Mouse (Mus musculus) midbrain, embryonic 10.5 days (tissue): ENCODE results near the gene Slc27a1. TPM values are rescaled to one million over a fixed set of nuclear protein-coding genes. Genes with fewer than 3 reads are reported as not detected.

Experiments
- DNase-seq: peaks from one replicate; pipeline ENCODE4 v3.0.0-alpha.2; 2017; ENCODE audit warnings: low spot score
- H3K27ac ChIP-seq: fragments of 300-500 bp; sonication (generic); replicated peaks from 2 replicates; pipeline ENCODE4 v1.5.1; 2016; ENCODE audit warnings: mild to moderate bottlenecking
- H3K27me3 ChIP-seq: fragments of 300-500 bp; sonication (generic); 2 replicates; pipeline ENCODE4 v1.6.1; 2016; ENCODE audit warnings: low read depth, mild to moderate bottlenecking; ENCODE audit not compliant: poor library complexity, severe bottlenecking
- H3K36me3 ChIP-seq: fragments of 300-500 bp; sonication (generic); 2 replicates; pipeline ENCODE4 v1.6.1; 2016; ENCODE audit warnings: mild to moderate bottlenecking, moderate library complexity
- H3K4me1 ChIP-seq: fragments of 300-500 bp; sonication (generic); 2 replicates; pipeline ENCODE4 v1.6.1; 2016
- H3K4me3 ChIP-seq: fragments of 300-500 bp; sonication (generic); 2 replicates; pipeline ENCODE4 v1.5.1; 2016; ENCODE audit warnings: mild to moderate bottlenecking, moderate library complexity
- H3K9me3 ChIP-seq: fragments of 300-500 bp; sonication (generic); replicated peaks from 2 replicates; pipeline ENCODE4 v1.6.1; 2016; ENCODE audit warnings: mild to moderate bottlenecking
- WGBS: fragments of 180-500 bp; shearing (Covaris S2); methylation state at CpG from one replicate; pipeline ENCODE4 v1.1.7; 2016; 5-methylcytosine and 5-hydroxymethylcytosine counted together
- polyA plus RNA-seq: library from polyadenylated mRNA; unstranded; fragments of >200 nt; fragmentation: Nextera tagmentation; extraction: Ambion mirVana; gene quantifications from 2 replicates; pipeline ENCODE4 v1.2.1, GENCODE M21; 2016

The Slc27a1 gene
- polyA plus RNA-seq, 1 experiment from 2014 or later = 21.5 TPM

DNA sequence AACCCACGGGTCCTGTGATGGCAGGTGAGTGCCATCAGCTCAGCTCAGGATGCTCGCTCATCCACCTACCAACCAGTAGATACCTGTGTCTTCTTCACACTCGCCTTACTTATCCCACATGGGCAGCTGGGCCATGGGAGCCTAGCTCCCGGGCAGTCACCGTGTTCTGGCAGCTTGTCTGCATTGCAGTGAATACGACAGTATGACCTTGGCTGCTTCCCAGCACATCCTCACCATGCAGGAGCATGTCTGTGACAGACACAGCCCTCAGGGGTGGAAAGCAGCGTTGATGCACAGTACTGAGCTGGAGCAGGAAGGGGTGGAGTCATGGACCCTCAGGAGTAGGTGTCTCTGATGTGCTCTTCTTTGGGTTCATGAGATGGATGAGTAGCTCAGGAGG is 5.7 kb downstream of the Slc27a1 start:
- 76% methylated on average over 7 of the region's 7 CpGs for WGBS
- Histone ChIP-seq H3K4me1 (peaks cover 23% of the 10 kb centered on the region), H3K9me3 (no peaks in the 10 kb centered on the region), H3K27ac (no peak overlapping the region), H3K36me3 (no peaks in the 10 kb centered on the region), H3K27me3 (peaks cover 20% of the 10 kb centered on the region), H3K4me3 (no peak overlapping the region)
- DNase-seq = no peak

DNA sequence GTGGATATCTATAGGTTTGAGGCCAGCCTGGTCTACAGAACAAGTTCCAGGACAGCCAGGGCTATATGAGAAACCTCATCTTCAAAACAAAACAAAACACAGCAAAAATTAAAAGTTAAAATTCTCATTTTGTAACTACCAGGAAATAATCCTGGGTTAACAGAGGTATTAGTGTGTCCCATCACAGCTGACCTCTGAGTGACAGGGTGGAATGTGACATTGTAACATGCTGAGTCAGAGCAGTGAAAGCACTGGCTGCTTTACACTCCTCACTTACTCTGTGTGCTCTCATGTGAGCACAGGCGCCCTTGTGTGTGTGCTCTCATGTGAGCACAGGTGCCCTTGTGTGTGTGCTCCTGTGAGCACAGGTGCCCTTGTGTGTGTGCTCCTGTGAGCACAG is 6.3 kb downstream of the Slc27a1 start:
- Histone ChIP-seq H3K27ac (no peak overlapping the region), H3K36me3 (no peaks in the 10 kb centered on the region), H3K27me3 (peaks cover 23% of the 10 kb centered on the region), H3K9me3 (no peaks in the 10 kb centered on the region), H3K4me3 (no peak overlapping the region), H3K4me1 (peaks cover 17% of the 10 kb centered on the region)
- WGBS = 71% methylated on average over 1 of the region's 1 CpGs
- DNase-seq = no peak

DNA sequence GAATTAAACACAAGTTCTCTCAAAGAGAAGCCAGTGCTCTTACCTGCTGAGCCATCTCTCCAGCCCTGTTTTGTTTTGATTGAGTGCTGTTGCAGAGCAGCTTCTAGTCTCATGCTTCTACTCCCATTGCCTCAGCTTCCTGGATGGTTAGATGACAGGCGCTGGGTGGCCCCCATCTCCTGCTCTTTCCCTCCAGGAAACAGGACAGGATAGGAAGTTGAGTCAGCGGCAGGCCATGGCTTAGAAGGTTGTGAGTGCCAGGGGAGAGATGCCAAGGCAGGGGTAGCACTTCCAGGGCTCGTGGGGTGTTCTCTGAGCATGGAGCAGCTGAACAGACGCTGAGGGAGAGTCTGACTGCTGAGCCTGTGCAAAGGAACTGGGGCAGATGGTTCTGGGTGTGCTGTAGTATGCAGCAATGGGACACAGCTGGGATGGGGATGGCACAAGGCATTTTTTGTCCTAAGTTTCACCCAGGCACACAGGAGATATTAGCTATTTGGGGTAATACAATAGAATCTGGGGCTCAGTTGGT is 9.2 kb downstream of the Slc27a1 start:
- no peak for DNase-seq
- no peak overlapping the region for H3K27ac ChIP-seq
- peaks cover 25% of the 10 kb centered on the region for H3K27me3 ChIP-seq
- peaks cover 5% of the 10 kb centered on the region for H3K4me1 ChIP-seq
- no peaks in the 10 kb centered on the region for H3K9me3 ChIP-seq
- no peak overlapping the region for H3K4me3 ChIP-seq
- peaks cover 10% of the 10 kb centered on the region for H3K36me3 ChIP-seq
- WGBS = 81% methylated on average over 4 of the region's 4 CpGs

DNA sequence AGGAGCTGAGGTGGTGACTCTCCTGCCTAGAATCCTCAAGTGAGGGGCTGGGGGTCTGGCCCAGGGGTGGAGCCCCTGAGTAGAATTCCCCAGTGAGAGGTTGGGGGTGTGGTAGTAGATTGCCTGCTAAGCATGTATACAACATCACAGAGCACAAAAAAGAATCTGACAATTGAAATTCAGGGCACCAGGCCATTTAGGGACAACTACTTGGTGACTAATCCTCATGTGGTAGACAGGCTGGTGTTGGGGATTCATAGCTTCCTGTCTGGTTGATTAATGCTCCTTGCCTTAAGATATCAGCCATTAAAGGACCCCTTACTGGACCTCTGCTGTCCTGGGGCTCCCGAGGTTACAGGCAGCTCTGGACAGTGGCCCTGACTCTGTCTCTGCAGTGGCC is 10.3 kb downstream of the Slc27a1 start:
- Histone ChIP-seq H3K9me3 (no peaks in the 10 kb centered on the region), H3K27me3 (peaks cover 25% of the 10 kb centered on the region), H3K4me3 (no peak overlapping the region), H3K36me3 (peaks cover 11% of the 10 kb centered on the region), H3K27ac (no peak overlapping the region), H3K4me1 (peaks cover 5% of the 10 kb centered on the region; the same call in 1 of the 2 replicates)
- 80% methylated on average over 1 of the region's 1 CpGs for WGBS
- DNase-seq = no peak

DNA sequence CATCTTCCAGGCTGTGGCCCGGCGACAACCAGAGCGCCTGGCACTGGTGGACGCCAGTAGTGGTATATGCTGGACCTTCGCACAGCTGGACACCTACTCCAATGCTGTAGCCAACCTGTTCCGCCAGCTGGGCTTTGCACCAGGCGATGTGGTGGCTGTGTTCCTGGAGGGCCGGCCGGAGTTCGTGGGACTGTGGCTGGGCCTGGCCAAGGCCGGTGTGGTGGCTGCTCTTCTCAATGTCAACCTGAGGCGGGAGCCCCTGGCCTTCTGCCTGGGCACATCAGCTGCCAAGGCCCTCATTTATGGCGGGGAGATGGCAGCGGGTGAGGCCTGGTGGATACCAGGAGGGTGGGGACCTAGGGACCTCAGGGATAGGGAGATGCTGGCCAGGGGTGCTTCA is 10.8 kb downstream of the Slc27a1 start:
- WGBS = 87% methylated on average over 14 of the region's 14 CpGs
- Histone ChIP-seq H3K36me3 (peaks cover 16% of the 10 kb centered on the region), H3K27me3 (peaks cover 25% of the 10 kb centered on the region), H3K4me1 (peaks cover 5% of the 10 kb centered on the region; the same call in 1 of the 2 replicates), H3K27ac (no peak overlapping the region), H3K9me3 (no peaks in the 10 kb centered on the region), H3K4me3 (no peak overlapping the region)
- DNase-seq = no peak

DNA sequence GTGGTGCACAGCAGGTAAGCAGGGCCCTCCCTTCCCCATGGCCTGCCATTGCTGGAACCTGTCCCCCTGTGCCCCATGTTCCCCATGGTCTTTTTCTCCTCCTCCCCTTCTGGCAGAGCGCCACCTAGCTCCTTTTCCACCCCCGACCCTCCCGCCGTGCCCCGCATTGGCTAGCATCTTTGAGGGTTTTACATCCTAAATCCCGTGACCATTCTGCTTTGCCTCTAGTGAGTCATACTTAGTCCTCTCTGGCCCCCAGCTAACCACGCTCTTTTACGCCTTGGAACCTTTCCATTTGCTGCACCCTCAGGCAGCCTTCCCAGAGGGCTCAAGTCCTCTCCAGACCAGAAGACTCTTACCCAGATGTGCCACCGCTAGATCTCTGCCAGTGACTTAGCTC is 11.5 kb downstream of the Slc27a1 start:
- H3K27ac ChIP-seq = no peak overlapping the region

DNA sequence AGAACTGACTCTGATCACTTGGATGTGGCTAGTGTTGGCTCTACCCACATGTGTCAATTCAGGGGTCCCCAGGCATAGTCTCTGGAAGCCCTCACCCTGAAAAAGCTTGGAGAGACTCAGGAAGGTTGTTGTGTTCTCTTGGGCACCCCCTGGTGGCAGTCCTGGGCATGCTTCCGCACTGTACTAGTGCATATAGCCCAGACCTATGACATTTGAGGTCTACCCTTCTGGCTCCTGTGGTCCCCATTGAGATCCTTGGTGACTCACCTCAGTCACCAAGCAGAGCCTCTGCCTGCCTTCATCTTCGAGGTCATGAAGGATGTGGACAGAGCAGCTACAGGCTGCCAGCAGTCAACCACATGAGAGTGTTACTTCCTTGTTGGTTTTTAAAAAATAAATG is 18.2 kb downstream of the Slc27a1 start:
- H3K27me3 ChIP-seq = peaks cover 12% of the 10 kb centered on the region
- H3K4me1 ChIP-seq = peaks cover 9% of the 10 kb centered on the region
- peaks cover 28% of the 10 kb centered on the region for H3K36me3 ChIP-seq
- no peaks in the 10 kb centered on the region for H3K9me3 ChIP-seq
- WGBS = 77% methylated on average over 2 of the region's 2 CpGs
- no peak overlapping the region for H3K4me3 ChIP-seq
- H3K27ac ChIP-seq = no peak overlapping the region
- peak; percentile 49 for DNase-seq

More for the DNA sequence above, 11.5 kb downstream of the Slc27a1 start:
- Histone ChIP-seq H3K4me1 (peaks cover 5% of the 10 kb centered on the region; the same call in 1 of the 2 replicates), H3K4me3 (no peak overlapping the region), H3K9me3 (no peaks in the 10 kb centered on the region), H3K36me3 (peaks cover 23% of the 10 kb centered on the region), H3K27me3 (peaks cover 25% of the 10 kb centered on the region)
- WGBS = 26% methylated on average over 9 of the region's 9 CpGs
- DNase-seq = no peak

DNA sequence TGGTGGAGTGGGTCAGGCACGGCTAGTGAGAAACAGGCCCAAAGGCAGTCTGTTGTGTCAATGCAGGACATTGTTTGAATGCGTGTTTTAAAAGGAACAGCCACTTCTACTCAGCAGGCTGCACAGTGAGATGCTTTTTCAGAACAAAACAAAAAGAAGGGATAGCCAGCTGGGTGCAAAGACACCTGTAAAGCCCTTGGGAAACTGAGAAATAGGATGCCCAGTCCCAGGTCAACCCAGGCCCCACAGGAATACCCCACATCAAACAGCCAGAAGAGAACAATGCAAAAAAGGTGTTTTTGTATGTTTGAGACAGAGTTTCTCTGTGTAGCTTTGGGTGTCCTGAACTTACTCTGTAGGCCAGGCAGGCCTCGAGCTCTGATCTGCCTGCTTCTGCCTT is 20.1 kb downstream of the Slc27a1 start:
- 72% methylated on average over 3 of the region's 3 CpGs for WGBS
- H3K4me1 ChIP-seq = peaks cover 24% of the 10 kb centered on the region
- no peak overlapping the region for H3K4me3 ChIP-seq
- DNase-seq = no peak
- H3K9me3 ChIP-seq = no peaks in the 10 kb centered on the region
- H3K27me3 ChIP-seq = peaks cover 12% of the 10 kb centered on the region
- H3K36me3 ChIP-seq = peaks cover 33% of the 10 kb centered on the region
- H3K27ac ChIP-seq = no peak overlapping the region

DNA sequence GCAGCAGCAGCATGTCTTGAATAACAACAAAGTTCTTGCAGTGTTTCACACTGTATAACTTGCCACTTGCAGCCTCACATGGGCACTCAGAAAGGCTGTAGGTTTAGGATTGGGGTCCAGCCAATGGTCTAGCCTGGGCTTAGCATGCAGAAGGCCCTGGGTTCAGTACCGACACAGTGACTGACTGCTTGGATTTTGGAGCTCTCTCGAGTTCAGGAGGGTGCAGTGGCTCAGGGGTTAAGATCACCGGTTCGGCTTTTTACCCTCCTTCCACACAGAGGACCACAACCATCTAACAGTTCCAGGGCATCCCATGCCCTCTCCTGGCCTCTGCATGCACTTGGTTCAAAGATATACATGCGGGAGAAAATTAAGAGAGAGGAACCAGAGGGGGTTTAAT is 22.3 kb downstream of the Slc27a1 start:
- Histone ChIP-seq H3K27me3 (peaks cover 12% of the 10 kb centered on the region), H3K9me3 (no peaks in the 10 kb centered on the region), H3K4me3 (peak overlapping the region; percentile 83), H3K27ac (peak overlapping the region; percentile 97), H3K36me3 (peaks cover 25% of the 10 kb centered on the region), H3K4me1 (peaks cover 42% of the 10 kb centered on the region)
- DNase-seq = no peak
- 34% methylated on average over 5 of the region's 5 CpGs for WGBS

DNA sequence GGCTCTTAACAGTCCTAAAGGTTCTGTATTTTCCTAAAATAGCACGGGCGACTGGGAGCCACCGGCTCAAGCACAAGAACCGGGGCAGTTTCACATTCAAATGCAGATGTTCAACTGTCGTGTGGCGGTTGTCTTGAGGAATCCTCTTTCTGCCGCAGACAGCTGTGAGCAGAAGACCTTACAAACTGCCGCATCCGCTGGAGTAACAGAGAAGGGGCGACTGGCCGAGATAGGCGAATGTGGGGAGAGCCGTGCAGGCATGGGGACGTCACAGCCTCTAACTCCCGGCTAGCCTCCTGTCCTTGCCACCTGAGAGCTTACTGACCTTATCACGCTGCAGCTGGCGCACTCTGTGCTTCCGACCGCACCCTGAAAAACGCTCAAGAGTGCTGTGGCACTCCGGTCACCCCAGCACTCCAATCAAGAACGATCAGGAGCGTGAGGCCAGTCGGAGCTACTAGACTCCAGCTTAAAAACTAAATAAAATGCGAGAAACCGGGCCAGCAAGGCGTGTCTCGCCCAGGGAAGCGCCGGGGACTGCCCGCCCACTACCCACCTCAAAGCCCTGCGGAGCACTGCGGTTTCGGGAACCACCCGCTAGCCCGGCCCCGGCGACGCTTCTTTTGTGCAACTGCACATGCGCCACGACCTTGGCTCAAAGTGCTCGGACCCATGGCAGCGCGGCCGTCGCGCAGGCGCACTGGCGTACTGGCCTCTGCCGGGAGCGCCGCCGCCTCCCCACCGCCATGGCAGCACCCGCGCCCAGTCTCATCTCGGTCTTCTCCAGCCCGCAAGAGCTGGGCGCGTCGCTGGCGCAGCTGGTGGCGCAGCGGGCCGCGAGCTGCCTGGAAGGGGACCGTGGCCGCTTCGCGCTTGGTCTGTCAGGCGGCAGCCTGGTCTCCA is 23.0 kb downstream of the Slc27a1 start, which contains the start of gene Pgls:
TSS of gene Pgls (plus strand) at position 706 of the 903 bp plus-strand sequence.
- peak; percentile 97 for DNase-seq
- WGBS = under 1% methylated on average over 71 of the region's 71 CpGs
- H3K4me1 ChIP-seq = peaks cover 45% of the 10 kb centered on the region
- H3K27me3 ChIP-seq = peaks cover 12% of the 10 kb centered on the region
- peaks cover 21% of the 10 kb centered on the region for H3K36me3 ChIP-seq
- H3K4me3 ChIP-seq = peak within 1 kb of the TSS; percentile 83
- no peaks in the 10 kb centered on the region for H3K9me3 ChIP-seq
- H3K27ac ChIP-seq = peak within 1 kb of the TSS; percentile 97

DNA sequence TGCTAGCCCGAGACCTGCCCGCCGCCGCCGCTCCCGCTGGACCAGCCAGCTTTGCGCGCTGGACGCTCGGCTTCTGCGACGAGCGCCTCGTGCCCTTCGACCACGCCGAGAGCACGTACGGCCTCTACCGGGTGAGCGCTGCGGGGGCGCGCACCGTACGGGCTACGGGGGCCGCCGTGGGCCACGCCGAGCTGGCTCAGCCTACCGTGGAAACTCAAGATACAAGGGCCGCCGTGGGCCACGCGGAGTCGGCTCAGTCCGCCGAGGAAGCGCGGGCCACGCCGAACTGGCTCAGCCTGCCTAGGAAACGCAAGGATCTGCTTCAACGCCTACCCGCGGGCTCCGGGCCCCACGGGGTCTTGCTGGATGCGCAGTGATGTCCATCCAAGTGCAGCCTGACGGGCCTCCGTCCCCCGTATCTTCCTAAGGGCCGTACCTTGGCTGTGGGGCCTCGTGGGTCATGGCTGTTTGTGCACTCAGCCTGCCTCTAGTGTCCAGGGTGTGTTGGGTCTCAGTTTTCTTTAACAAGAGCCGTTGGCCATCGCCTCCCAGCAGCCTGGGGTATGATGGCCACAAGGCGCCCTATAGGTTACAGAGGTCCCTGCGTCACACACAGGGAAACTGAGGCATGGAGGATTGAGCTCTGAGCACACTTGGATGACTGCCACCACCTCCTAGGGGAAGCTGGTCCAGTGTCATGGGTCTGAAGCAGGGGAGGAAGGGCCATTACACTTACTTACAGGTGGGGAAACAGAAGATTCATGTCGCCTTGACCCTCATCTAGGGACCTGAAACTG is 23.9 kb downstream of the Slc27a1 start:
- no peaks in the 10 kb centered on the region for H3K9me3 ChIP-seq
- 6% methylated on average over 60 of the region's 60 CpGs for WGBS
- H3K36me3 ChIP-seq = peaks cover 18% of the 10 kb centered on the region
- DNase-seq = no peak
- H3K27me3 ChIP-seq = peaks cover 12% of the 10 kb centered on the region
- H3K4me3 ChIP-seq = peak overlapping the region; percentile 83
- H3K4me1 ChIP-seq = peaks cover 45% of the 10 kb centered on the region
- H3K27ac ChIP-seq = peak overlapping the region; percentile 97

DNA sequence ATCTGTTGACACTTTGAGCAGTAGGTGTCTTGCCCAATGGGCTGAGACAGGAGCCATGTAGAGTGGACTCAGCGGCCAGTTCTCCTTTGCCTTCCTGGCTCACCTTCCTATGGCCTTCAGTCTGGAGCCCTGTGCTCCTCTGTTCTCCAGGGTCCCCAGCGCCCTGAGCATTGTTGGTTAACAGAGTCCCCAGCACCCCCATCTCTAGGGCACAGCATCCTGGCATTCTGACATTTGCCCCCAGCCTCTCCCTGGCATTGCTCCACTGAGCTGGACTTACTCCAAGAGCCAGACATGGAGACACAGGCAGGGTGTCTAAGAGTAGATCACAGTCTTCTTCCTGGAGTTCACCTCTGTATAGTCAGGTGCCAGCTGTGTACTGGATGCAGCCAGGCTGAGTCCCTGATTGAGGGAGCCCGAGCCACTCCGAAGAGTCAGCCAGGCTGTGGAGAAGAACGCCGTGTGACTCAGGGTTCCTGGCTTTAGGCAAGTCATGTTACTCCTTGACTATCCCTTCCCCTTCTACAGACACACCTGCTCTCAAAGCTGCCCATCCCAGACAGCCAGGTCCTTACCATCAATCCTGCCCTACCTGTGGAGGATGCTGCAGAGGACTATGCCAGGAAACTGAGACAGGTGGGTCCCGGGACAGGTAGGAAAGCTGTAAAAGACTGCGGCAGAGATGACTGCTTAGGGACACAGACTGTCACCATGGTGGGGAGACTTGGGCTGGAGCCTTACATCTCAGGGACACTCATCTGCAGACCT is 25.1 kb downstream of the Slc27a1 start:
- DNase-seq = no peak
- Histone ChIP-seq H3K4me3 (peak overlapping the region; percentile 83; the same call in 1 of the 2 replicates), H3K4me1 (peaks cover 45% of the 10 kb centered on the region), H3K27me3 (peaks cover 12% of the 10 kb centered on the region), H3K27ac (no peak overlapping the region), H3K36me3 (peaks cover 18% of the 10 kb centered on the region), H3K9me3 (no peaks in the 10 kb centered on the region)
- WGBS = 91% methylated on average over 8 of the region's 8 CpGs
